Mouse (Mus musculus) lung, postnatal 0 days (tissue): ENCODE measurements around the gene Ccni. TPM values are rescaled to one million over a fixed set of nuclear protein-coding genes. Genes with fewer than 3 reads are reported as not detected.
A peak's percentile ranks its signal among the peaks of the same experiment; 100 is the strongest.

Experiments used
- ATAC-seq: fragments of 200-750 bp; cut with Nextera tagmentation; 2 replicates; pipeline ENCODE4 v1.8.0; 2017; ENCODE audit warnings: moderate library complexity
- DNase-seq: peaks from one replicate; pipeline ENCODE4 v3.0.0-alpha.2; 2016; ENCODE audit warnings: low spot score
- H3K27ac ChIP-seq: fragments of 300-500 bp; sonication (generic); 2 replicates; pipeline ENCODE4 v1.5.1; 2014; ENCODE audit warnings: antibody characterized with exemption, mild to moderate bottlenecking, low read length, mixed read lengths
- H3K27me3 ChIP-seq: fragments of 300-500 bp; sonication (generic); replicated peaks from 2 replicates; pipeline ENCODE4 v1.6.1; 2014; ENCODE audit warnings: low read length, mixed read lengths; ENCODE audit not compliant: insufficient read depth
- H3K36me3 ChIP-seq: fragments of 300-500 bp; sonication (generic); 2 replicates; pipeline ENCODE4 v1.6.1; 2014; ENCODE audit warnings: low read length, mixed read lengths; ENCODE audit not compliant: insufficient read depth
- H3K4me1 ChIP-seq: fragments of 300-500 bp; sonication (generic); 2 replicates; pipeline ENCODE4 v1.6.1; 2014; ENCODE audit warnings: antibody characterized with exemption, low read depth, low read length, mixed read lengths; ENCODE audit not compliant: insufficient read depth
- H3K4me2 ChIP-seq: fragments of 300-500 bp; sonication (generic); replicated peaks from 2 replicates; pipeline ENCODE4 v1.6.1; 2014; ENCODE audit warnings: low read depth, mild to moderate bottlenecking, low read length, moderate library complexity, mixed read lengths
- H3K4me3 ChIP-seq: fragments of 300-500 bp; sonication (generic); 2 replicates; pipeline ENCODE4 v1.5.1; 2014; ENCODE audit warnings: low read depth, low read length
- H3K9ac ChIP-seq: fragments of 300-500 bp; sonication (generic); replicated peaks from 2 replicates; pipeline ENCODE4 v1.6.1; 2014; ENCODE audit warnings: low read depth, mild to moderate bottlenecking
- H3K9me3 ChIP-seq: fragments of 300-500 bp; sonication (generic); 2 replicates; pipeline ENCODE4 v1.6.1; 2016; ENCODE audit warnings: low read length, mixed read lengths
- CTCF ChIP-seq: IDR thresholded peaks from 2 replicates; pipeline ENCODE4 v1.5.1; 2016; ENCODE audit warnings: antibody characterized with exemption, mild to moderate bottlenecking
- EP300 ChIP-seq: IDR thresholded peaks from 2 replicates; pipeline ENCODE4 v1.6.1; 2016; ENCODE audit warnings: antibody characterized with exemption, mild to moderate bottlenecking, control low read depth
- WGBS: fragments of 180-500 bp; shearing (Covaris S2); extraction: QIAGEN DNeasy Blood & Tissue Kit; methylation state at CpG from one replicate; pipeline ENCODE4 v1.1.7; 2014; 5-methylcytosine and 5-hydroxymethylcytosine counted together
- polyA plus RNA-seq: library from polyadenylated mRNA; unstranded; fragments of >200 nt; fragmentation: Nextera tagmentation; extraction: Ambion mirVana; gene quantifications from 2 replicates; pipeline ENCODE4 v1.2.1, GENCODE M21; 2015

Gene Ccni
- polyA plus RNA-seq, 1 experiment from 2014 or later = 81.3 TPM

DNA sequence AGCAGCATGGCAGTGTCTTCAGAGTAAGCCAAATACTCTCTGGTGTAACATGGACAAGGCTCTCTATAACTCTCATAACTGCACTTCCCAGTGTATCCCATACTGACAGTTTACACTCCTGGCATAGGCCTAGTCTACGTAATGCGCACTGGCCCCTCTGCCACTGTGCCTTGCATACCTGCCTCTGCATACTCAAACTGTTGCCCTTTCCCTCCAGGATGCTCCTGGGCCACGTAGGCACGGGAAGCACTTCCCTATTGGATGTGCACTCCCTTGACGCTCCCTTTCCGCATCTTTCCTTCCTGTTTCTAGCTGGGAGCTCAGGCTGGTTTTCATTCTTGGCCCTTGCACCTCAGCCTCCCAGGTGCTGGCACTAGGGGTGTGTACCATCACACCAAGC is 21.7 kb downstream of the Ccni start:
- no peaks in the 10 kb centered on the region for H3K27me3 ChIP-seq
- H3K4me2 ChIP-seq = no peak overlapping the region
- no peak overlapping the region for H3K4me3 ChIP-seq
- TF ChIP-seq CTCF = no peak
- no peak for TF ChIP-seq EP300
- peaks cover 10% of the 10 kb centered on the region for H3K36me3 ChIP-seq
- ATAC-seq (no peak), DNase-seq (no peak)
- WGBS = 82% methylated on average over 6 of the region's 6 CpGs
- no peaks in the 10 kb centered on the region for H3K9me3 ChIP-seq
- H3K27ac ChIP-seq = no peak overlapping the region
- no peaks in the 10 kb centered on the region for H3K4me1 ChIP-seq
- H3K9ac ChIP-seq = no peak overlapping the region

DNA sequence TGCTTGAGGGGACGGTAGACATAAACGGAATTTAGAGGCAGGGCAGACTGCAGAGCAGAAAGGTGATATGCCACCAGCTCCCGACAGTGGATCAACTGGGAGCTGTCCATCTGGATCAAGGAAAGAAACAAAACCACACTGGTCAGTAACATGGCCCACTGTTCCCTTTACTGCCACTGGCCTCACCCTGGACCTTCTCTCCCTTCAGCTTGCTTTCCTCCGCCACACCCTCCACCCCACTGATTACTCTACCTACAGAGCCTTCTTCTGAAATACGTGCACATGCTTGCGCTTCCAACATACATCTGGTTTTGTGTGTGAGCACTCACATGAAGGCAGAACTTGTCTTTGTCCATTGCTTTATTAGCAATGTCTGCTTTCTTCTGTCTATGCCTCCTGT is 23.0 kb downstream of the Ccni start:
- DNase-seq (no peak), ATAC-seq (no peak)
- peaks cover 4% of the 10 kb centered on the region for H3K36me3 ChIP-seq
- WGBS = 82% methylated on average over 6 of the region's 6 CpGs
- no peak overlapping the region for H3K4me3 ChIP-seq
- H3K9me3 ChIP-seq = no peaks in the 10 kb centered on the region
- no peak overlapping the region for H3K27ac ChIP-seq
- TF ChIP-seq EP300 (no peak), CTCF (no peak)
- no peaks in the 10 kb centered on the region for H3K4me1 ChIP-seq
- no peak overlapping the region for H3K4me2 ChIP-seq
- no peak overlapping the region for H3K9ac ChIP-seq
- no peaks in the 10 kb centered on the region for H3K27me3 ChIP-seq

DNA sequence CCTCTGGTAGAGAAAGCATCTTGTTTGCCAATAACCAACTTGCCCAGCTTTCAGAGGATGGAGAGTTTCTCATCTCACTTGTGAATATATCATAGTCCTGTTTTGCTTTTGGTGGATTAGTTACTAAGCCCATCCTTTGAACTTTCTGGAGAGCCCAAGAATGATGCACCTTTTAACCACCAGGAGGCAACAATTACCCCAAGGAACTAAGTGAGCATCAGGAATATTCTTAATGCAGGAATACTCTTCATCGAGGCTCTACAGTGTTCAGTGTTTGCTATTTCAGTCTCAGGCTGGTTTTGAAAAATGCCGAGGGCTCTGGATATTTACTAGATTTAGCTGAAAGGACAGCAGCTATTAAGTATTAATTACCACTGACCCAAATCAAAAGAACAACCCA is 26.0 kb downstream of the Ccni start:
- peak; percentile 62 for DNase-seq
- H3K27ac ChIP-seq = no peak overlapping the region
- H3K27me3 ChIP-seq = no peaks in the 10 kb centered on the region
- TF ChIP-seq CTCF = peak; percentile 77
- TF ChIP-seq EP300 = no peak
- H3K4me1 ChIP-seq = no peaks in the 10 kb centered on the region
- H3K36me3 ChIP-seq = no peaks in the 10 kb centered on the region; the same call in 1 of the 2 replicates
- no peak overlapping the region for H3K4me2 ChIP-seq
- no peaks in the 10 kb centered on the region for H3K9me3 ChIP-seq
- no peak overlapping the region for H3K4me3 ChIP-seq
- WGBS = 38% methylated on average over 2 of the region's 2 CpGs
- peak; percentile 49; the same call in 1 of the 2 replicates for ATAC-seq
- H3K9ac ChIP-seq = no peak overlapping the region

DNA sequence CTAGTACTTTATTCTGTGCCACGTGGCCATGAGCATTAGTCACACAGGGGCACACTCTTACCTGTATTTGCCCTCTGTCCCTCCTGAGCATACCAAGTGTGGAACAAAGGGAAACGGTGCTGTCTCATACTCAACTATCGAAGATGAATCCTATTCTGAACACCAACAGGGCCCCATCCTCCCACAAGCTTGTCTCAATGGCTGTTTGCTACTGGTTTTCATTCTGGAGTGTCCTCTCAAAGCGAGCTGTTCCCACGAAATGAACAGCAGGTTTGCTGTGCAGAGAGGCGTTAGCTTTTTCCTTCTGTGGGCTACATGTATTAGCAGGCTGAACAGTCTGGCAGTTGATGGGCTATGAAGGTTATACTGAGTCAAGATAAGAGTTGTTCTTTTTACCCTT is 27.7 kb downstream of the Ccni start:
- H3K4me2 ChIP-seq = no peak overlapping the region

DNA sequence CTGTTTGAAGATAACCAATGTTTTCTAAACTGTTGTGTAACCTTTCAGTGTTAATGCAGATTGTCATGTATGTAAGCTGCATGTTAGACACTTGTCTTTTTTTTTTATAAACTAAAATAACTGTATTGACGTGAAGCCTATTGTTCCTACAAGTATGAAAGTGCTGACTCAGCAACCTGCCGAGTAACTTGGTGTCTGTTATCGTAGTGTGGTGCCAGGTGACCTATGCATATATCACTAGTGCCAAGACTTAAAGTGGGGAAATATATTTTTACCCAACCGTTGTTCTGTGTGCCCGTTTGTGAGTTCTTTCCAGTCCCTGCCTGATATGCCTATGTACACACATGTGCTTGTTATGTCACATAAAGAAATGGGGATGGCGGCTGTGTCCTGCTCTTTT is 31.6 kb downstream of the Ccni start:
- no peak overlapping the region for H3K9ac ChIP-seq
- no peaks in the 10 kb centered on the region for H3K4me1 ChIP-seq
- 79% methylated on average over 6 of the region's 6 CpGs for WGBS
- DNase-seq = no peak
- no peak overlapping the region for H3K4me3 ChIP-seq
- TF ChIP-seq CTCF (no peak), EP300 (no peak)
- no peak overlapping the region for H3K27ac ChIP-seq
- H3K36me3 ChIP-seq = peaks cover 17% of the 10 kb centered on the region
- no peaks in the 10 kb centered on the region for H3K9me3 ChIP-seq
- no peak for ATAC-seq
- no peaks in the 10 kb centered on the region for H3K27me3 ChIP-seq
- no peak overlapping the region for H3K4me2 ChIP-seq

More for the DNA sequence above, 27.7 kb downstream of the Ccni start:
- H3K9ac ChIP-seq = no peak overlapping the region
- no peaks in the 10 kb centered on the region for H3K9me3 ChIP-seq
- ATAC-seq = no peak
- no peak for TF ChIP-seq CTCF
- TF ChIP-seq EP300 = no peak
- H3K36me3 ChIP-seq = no peaks in the 10 kb centered on the region; the same call in 1 of the 2 replicates
- H3K27me3 ChIP-seq = no peaks in the 10 kb centered on the region
- H3K4me3 ChIP-seq = no peak overlapping the region
- H3K27ac ChIP-seq = no peak overlapping the region
- 68% methylated on average over 6 of the region's 6 CpGs for WGBS
- no peak for DNase-seq
- H3K4me1 ChIP-seq = no peaks in the 10 kb centered on the region

DNA sequence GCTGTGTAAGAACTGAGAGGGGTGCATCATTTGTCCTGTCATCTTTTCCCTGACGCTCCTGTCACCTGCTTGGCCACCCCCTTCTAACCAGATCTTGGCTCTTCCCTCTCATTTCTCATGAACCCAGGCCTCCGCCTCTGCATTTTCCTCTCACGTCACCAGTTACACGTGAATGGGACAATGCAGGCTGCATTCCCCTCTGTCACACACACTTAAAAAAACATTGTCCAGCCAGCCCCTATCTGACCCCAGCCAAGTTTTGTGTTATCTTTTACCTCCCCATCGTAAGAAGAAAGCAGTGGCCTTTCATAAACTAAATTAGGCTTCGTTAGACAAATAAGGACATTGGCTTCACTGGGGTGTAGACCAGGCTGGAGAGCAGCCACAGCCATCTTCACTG is 33.8 kb downstream of the Ccni start:
- TF ChIP-seq EP300 (no peak), CTCF (no peak)
- Histone ChIP-seq H3K9me3 (no peaks in the 10 kb centered on the region), H3K36me3 (peaks cover 17% of the 10 kb centered on the region), H3K9ac (no peak overlapping the region), H3K27ac (no peak overlapping the region), H3K4me2 (no peak overlapping the region), H3K4me3 (no peak overlapping the region), H3K27me3 (no peaks in the 10 kb centered on the region), H3K4me1 (no peaks in the 10 kb centered on the region)
- 81% methylated on average over 6 of the region's 6 CpGs for WGBS
- DNase-seq = no peak
- ATAC-seq = no peak

DNA sequence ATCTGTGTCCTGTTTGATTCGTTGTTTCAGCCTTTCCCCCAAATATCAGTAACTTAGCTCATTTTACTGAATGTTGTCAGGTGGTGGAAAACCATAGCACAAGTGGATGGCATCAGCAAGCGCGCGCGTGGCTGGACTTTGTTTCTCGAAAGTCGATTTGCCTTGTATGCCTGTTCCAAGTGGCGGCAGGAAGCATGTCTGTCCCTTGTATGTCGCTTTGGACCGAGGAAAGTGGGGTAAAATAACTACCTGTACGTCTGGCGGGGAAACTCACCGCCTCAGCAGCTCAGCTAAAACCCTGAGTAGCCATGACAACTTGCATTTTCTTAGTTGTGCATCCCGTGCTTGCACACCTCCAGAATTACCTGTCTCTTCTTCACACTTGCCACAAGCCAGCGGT is 34.9 kb downstream of the Ccni start:
- 95% methylated on average over 15 of the region's 15 CpGs for WGBS

More for the DNA sequence above, 34.9 kb downstream of the Ccni start:
- DNase-seq (no peak), ATAC-seq (no peak)
- no peak overlapping the region for H3K9ac ChIP-seq
- H3K4me2 ChIP-seq = no peak overlapping the region
- no peak overlapping the region for H3K27ac ChIP-seq
- H3K4me3 ChIP-seq = no peak overlapping the region
- H3K27me3 ChIP-seq = no peaks in the 10 kb centered on the region
- TF ChIP-seq EP300 = no peak
- TF ChIP-seq CTCF = no peak
- no peaks in the 10 kb centered on the region for H3K9me3 ChIP-seq
- H3K4me1 ChIP-seq = no peaks in the 10 kb centered on the region
- peaks cover 17% of the 10 kb centered on the region for H3K36me3 ChIP-seq
